Mouse (Mus musculus) kidney, postnatal 25 days (tissue): ENCODE measurements at regions not wholly inside any gene's neighbourhood (a gene's known extent, or its start where the extent isn't known, plus 50 kb on each side); places are given as distances from the start of the nearest gene placed in this dataset.

ENCODE experiments used
- DNase-seq, 2 experiments: peaks; one replicate each; pipeline ENCODE4 v3.0.0; 2021; ENCODE audit warnings: mixed read lengths in 2 of 2

DNA sequence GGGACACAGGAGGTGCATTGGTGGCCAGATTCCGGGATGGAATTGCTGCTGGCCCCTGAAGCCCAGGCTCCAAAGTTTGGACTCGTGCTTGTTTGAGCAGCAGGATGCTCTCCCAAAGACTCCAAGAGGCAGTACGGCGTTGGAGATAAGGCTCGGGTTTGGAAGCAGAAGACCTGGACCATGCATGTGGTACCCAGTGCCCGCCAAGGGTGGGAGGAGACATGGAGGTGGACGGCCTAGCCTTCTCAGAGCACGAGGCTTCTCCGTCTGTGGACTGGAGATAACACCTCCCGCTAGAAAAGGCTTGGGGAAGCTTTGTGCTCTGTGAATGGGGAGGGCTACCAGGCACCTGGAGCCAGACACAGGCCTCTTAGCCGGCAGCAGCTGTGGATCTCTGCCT lies 271.7 kb downstream of the Rps6kc1 start:
- no peak for DNase-seq

DNA sequence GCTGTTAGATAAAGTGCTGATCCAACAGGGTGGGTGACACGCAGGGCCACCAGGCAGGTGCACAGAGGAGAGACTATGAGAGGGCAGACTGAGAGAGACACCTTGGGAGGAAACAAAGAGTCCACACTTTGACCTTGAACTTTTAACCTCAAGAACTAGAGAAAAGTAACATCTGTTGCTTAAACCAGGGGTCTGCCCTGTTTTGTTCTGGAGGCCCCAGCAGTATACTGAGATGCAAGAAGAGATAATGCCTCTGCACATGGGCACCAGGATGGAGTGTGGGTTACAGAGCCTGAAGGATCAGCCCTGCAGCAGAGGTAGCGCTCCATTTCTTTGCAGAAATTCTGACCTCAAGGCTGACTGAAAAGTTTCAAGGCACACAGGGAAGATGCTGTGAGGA lies 276.6 kb downstream of the Rps6kc1 start:
- DNase-seq = no peak

DNA sequence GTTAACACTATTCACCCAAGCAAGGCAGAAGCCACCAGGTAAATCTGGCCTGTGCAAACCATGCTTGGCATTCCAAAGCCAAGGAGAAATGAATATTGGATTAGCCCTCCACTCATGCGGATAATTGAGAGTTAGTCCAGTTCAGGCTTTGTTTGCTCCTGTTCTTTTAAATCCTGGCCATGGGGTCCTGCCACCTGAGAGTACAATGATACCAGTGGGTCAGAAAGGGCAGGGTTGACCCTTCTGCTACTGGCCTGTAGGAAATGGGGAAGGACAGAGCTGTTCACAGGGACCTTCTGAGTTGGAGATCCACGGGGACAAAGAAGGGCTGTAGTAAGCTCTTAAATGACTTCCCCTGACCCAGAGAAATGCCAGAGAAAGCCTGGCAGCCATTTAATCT lies 279.9 kb downstream of the Rps6kc1 start:
- no peak for DNase-seq

DNA sequence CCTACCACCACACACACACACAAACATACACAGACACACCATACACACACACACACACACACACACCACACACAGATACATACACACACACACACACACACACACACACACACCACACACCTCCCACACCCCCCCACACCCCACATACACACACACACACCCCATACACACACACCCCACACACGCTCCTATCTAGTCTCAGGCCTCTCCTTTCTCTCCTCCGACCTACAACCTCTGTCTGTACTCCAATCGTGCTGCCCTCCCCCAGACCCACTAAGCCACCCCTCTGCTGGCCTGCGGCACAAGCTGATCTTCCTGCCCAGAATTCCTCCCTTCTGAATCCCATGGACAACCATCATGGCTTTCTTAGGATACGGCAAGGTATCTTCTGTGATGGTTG lies 281.4 kb downstream of the Rps6kc1 start:
- no peak for DNase-seq

DNA sequence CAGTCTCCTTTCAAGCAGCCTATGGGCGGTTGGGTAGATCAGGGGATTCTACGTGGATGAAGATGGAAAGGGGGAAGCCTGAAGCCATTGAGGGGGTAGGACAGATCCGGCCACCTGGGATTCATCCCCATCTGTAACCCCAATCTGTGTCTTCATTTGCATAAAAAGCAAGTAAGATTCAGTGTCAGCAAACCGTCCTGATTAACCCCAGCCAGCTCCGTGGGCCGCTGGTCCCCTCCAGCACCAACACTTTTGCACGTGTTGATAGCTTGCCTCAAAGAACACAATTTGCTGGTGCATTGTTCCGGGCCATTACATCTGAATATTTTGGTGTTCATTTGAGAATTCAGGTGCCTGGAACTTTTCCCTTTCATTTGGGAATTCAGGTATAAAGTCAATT lies 287.7 kb downstream of the Rps6kc1 start:
- DNase-seq = no peak

DNA sequence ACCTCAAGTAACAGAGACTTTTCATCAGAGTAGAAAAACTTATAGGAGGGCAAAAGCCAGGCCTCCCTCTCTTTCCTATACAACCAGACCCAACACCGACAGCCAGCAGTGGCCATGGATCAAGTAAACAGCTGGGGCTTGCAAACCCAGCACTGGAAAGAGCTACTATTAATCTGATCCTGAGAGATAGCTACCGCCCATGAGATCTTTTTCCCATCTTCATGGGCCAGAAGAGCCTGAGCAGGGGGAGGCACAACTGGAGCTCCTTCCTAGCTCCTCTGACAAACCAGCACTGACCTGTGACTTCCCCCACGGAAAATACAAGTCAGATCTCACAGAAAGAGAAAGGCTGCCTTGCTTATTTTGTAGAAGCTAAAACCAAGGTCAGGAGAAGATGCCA lies 311.1 kb downstream of the Rps6kc1 start:
- no peak for DNase-seq

DNA sequence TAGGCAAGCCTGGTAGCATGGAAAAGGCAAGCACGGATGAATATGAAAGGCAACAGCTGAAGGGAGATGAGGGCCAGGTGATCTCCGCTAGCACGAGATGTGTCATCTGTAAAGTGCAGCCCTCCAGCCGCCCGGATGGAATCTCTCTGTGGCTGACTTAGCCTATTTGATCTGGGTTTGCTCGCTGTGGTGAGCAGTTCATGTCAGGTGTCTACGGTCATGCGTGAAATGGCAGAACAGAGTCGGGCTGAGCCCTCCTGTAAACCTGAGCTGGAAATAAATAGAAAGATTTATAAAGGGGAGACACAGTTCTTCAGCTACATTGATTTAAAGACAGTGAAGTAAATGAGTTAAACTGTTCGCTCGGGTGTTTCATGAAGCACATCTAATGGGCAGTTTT lies 311.9 kb downstream of the Rps6kc1 start:
- DNase-seq = no peak

DNA sequence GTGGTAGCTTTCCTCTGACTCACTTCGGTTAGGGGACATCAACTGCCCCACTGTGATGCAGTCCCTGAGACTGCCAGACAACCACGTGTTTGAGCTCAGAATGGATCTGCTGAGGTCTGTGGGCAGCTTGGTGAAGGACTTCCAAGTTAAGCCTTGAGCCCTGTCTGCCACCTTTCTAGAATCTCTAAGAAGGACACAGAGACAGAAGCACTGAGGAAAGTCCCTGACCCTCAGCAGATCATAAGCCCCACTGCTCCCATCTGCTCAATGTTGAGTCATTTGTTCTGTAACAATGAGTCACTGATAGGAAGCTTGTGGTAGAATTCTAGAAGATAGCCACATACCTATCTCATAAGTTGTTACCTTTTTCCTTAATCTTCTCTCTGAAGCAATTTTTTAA lies 315.4 kb downstream of the Rps6kc1 start:
- no peak for DNase-seq

DNA sequence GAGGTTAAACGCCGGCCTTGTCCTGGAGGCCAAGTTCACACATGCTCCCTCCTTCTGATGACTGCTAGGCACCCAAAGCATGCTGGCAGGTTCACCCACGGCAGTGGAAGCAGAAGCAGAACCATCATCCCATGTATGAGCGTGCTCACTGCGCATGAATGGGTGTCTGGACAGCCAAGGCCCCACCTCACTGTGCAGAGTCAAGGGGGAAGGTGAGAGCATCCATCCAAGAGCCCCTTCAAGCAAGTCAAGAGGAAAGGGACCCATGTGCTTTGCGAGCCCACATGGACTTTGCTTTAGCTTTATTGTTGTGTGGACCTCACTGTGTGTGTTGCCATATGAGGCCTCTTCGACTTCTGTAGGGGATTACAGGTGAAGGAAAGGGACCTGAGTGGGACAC lies 319.9 kb downstream of the Rps6kc1 start:
- DNase-seq = no peak

DNA sequence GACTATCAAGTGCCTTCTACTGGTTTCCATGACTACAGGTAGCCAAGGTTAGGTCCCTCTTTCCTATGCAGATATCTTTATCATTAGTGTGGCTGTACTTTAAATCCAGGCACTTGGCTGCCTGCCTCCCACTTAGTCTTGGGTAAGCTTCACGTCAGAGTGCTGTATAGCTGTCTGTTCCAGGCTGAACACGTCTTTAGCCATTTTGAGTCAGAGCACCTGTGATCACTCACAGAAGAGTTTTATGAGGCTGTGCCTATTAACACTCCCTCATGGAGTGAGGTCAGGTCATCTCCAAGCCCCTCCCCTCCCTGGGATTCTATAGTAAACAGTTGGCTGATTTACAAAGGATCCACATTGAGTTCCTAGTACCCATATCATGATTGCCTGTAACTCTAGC lies 322.0 kb downstream of the Rps6kc1 start:
- no peak for DNase-seq

DNA sequence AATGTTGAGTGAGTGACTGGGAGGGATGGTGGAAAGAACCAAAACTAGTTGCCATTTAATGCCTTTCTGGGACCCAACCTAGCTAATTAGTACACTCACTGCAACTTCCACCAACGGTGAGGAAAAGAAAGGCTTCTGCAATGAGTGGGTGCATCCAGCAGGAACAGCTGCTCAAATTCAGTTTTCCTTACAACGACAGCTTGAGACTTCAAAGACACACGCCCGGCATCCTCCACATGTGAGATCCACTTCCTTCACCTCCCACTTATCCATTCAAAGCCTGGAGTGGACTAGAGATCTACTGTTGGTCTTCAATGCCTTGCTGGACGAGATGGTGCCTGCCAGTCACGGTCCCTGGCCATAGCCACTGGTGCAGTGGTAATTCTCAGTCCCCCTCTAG lies 328.3 kb downstream of the Rps6kc1 start:
- no peak for DNase-seq

DNA sequence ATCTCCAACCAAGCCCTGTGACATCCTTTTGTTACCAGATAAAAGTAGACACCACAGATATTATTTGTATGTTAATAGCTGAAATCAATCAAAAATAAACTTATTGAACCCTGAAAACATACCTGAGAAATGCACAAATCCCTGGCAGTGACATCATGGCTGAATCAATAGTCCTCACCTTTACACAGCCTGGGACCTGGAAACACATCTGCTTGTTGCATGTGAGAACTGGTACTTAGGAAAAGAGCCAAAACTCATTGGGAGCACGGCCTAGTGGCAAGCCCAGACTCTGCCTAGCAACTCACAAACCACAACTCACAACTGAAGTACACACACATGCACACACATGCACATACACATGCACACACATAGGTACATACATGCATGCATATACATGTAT lies 330.9 kb downstream of the Rps6kc1 start:
- DNase-seq = no peak

DNA sequence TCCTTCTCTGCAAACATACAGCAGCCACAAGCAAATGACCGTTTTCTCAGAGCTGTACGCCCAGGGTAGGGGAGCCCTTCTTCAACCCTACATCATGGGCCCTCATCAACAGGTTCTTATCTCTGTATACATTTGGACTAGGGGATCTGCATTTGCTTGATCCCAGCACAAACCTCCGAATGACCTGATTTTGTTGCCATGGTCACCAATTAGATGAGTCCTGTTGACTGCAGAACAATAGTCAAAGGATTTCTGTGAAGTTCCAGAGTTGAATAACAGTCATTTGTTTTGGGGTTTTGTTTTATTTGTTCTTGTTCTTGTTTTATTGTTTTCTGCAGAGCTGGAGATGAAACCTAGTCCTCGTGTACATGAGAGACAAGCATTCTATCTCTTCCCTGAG lies 340.6 kb downstream of the Rps6kc1 start:
- DNase-seq = no peak

DNA sequence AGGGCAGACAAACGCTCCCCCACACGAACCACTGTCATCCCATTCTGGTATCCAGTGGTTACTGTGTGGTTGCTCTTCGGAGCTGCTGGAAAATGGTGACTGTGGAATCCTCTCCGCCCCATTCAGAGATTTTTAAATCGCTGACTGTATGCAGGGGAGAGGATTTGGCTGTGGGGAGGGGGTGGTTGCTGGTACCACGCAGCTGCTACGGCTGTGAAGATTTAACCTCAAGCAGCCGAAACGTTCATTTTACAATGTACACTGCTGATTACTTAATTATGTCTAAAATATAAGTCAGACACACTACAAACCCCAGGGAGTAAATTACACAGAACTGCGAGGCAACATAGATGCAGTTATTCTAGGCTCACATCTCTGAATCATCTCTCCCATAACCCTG lies 341.0 kb downstream of the Rps6kc1 start:
- DNase-seq = no peak

DNA sequence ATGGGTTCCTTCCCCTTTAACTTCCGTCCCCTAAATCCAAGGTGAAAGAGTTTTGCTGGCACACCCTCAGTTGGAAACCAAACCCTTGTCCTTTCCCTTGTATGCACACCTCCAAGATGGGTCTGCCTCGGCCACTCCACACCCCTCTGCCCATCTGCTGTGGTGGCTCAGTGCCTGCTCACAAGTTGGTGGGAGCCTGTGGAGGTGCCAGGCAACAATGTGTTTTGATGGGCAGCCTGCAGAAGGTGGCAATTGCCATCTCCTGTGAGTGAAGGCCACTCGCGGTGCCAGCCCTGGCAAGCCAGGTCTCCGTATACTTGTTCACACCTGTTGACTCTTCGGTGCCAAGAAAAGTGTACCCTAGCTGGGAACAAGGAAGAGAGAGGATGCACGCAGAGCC lies 344.8 kb downstream of the Rps6kc1 start:
- no peak for DNase-seq

DNA sequence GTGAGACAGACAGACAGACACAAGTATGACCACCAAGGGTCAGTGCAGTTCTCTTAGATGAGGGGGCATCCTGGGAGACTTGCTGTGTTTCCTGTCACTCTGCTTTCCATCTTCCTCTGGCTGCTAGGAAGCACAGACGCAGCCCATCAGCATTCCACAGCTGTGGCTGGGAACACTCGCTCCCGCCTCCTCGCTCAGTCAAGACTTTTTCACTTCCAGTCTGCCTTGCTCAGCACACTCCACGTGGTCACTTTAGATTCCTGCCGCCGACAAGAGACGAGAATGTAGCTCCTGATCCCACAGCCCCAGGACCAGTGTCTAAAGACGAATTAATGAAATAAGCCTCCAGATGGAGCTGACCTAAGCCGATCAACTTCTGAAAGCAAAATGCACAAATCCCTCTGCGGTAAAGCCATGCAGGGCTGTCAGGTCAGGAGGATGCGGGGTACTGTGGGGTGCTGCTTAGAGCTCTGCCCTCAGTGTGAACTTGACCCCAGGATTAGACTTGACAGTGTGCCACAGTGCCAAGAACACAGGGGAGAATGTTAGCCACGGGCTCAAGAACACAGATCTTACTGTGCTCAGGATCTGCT lies 348.6 kb downstream of the Rps6kc1 start:
- no peak for DNase-seq

DNA sequence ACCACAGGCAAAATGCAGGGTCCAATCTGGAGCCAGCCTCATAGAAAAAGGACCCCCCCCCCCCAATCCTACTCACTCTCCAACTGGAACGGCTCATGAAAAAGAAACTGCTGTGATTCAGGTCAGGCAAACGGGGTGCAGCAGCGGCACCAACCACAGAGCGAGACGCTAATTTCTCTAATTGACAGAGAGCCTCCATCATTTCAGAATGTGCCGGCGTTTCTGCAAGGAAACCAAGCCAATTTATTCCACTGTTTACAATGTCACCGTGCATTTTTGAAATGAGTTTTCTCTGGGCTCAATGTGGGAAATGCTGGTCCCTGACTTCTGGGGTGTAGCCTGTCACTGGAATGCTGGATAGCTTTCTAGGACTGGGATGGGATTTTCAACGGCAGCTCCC lies 351.5 kb downstream of the Rps6kc1 start:
- no peak for DNase-seq

DNA sequence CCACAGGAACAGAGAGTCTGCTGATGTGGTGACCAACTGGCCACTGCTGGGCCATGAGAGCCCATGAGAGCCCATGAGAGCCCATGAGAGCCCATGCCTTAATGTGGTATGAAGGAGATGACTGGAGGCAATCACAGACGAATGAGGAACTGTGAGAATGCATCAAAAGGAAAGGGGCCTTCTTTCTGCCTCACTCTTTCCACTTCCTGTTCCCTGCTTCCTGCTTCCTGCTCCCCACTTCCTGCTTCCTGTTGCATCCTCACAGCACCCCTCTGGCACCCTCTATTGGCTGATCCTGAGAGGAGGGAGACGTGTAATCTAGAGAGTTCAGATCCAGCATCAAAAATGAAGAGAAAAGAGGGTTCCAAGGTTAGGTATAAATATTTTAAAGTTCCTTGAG lies 369.7 kb downstream of the Rps6kc1 start:
- no peak for DNase-seq

DNA sequence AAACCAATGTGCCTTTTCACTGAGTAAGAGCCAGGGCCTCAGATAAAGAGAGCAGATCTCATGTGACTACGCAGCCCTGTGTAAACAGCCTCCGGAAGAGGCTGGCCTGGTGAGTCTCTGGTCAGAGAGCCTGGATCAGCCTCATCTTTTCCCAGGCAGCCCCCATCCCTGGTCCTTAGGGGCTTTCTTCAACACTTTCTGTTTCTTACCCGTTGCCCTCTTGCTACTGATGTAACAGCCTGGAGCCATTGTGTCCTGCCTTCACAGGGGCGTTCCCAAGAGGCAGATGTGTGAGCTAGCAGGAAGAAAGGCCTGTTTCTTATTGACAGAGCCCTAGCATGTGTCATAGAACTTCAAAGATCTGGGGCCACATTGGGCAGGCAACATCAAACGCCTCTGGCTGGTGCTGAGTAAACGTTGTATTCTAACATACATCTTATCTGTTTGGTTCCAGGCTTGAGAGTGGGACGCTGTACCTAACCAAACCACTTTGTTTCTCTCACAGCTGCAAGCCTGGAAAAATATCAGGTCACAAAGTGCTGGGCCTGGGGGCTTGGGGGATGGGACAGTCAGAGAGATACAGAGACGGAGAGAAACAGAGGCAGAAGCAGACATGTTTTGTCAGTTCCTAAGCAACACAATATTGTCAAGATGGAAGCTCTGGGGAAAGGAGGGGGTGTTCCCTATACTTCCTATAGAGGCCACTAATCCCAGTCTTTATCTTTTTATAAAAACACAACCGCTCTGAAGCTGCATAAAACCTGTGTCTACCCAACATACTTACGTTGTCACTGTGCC lies 362.6 kb upstream of the Prox1 start:
- no peak for DNase-seq

DNA sequence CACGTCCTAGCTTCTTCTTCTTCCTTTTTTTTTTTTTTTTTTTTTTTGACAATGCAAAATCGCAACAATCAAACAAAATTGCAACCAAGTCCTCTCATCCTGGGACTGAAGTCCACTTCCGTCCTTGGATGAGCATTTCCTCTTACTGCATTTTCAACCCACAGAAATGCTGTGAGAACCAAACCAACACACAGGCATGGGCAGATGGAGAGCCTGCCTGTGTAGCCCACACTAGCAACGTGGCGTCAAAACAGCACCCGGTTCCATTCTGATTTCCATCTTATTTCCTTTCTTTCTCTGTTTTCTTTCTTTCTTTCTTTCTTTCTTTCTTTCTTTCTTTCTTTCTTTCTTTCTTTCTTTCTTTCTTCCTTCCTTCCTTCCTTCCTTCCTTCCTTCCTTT lies 360.7 kb upstream of the Prox1 start:
- no peak for DNase-seq

DNA sequence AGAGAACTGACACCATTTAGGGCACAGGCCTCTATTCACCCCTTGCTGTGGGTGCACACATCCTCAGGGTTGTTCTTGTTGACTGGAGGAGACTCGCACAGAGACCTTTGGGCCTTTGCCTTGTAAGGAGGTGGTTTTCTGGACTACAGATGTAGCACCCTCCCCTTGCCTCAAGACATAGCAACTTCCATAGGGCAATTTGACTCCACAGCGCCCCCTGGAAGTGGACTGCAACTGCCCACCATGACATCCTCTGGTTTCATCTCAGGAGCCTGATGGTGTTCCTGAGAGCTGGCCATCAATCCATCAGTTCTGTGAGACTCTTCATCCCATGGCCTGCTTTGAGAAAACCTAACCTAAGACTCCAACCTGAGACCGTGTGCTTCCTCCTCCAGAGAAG lies 359.6 kb upstream of the Prox1 start:
- DNase-seq = no peak

DNA sequence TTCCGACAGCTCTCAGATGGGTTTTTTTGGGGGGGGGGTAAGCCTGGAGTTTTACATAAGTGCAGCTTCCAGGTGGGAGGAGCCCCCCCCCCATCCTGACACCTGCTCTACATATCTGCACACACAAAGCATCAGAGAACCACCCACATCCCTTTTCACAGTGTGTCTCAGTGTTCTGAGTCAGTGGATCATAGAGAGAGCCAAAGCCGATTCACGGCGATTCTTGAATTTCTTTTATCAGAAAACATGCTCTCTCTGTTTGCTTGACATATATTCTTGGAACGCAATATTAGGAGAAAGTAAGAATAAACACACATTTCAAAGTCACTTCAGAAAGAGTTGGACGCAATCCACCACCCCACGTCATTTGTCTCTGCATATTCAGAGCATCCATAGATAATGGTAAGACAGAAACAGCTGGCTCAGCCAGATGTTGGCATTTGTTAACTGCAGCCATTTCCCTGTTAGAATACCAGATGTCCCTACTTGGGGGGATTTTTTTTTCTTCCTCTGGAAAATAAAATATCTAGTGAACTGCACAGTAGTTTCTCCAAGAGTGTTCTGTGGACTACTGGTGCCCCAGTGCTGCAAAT lies 357.1 kb upstream of the Prox1 start:
- no peak for DNase-seq

DNA sequence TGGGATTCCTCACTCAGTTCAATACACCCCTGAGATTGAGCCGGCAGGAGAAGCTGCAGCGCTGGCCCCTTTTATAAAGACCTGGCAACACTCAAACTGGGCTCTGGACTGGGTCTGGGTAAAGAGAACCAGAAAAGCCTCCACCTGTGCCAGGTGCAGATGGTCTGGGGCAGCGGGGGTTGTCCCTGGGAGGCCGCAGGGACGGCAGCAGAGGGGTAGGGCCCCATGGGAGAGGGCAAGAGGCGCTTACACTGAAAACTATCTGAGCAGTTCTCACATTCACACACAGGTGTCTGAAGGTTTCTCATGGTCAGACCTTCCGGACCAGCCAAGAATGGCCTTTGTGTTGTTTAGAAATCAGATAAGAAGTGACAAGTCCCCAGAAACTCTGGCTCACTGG lies 356.1 kb upstream of the Prox1 start:
- DNase-seq = no peak

DNA sequence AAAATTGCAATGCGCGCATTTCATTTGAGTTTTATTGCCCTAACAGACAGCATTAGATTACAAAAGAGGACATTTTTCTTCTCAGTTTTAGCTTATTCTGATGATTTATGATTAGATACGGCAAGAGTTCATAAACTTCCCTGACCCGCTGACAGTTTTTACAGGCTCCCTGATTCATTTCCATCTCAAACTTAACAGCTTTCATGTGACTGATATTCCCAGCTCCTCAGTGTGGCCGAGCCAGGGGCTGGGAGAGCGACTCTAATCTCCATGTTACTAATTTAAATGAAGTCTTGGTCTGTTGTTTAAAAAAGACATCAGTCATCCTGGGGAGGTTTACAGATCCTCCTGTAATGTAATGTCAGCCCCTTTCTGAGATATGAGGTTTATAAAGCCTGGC lies 355.5 kb upstream of the Prox1 start:
- DNase-seq = no peak

DNA sequence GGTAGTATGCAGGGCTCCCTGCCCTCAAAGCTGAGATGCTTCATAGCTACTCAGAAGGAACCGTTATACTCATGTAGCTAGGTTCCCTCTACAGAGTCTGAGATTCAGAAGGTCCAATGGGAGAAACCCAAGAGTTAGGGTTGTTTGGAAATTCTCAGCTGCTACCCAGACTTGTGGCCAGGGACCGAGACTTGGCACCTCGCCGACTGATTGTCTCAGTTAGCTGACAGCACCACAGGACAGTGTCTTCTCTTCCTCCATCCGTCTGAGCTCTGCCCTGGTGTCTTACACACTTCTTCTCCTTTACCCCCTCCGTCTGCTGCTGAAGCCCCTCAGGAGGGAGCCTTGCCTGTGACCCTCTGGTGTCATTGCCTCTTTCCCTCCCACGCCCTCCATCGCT lies 329.6 kb upstream of the Prox1 start:
- DNase-seq = no peak
